Comparison of ENCODE assay signal across 27 mouse cellular contexts in genomic region chr7:115399461-115399860, GRCm38 (mm10).
DNase-seq lines count a peak whose midpoint lies in the region; ATAC-seq and TF ChIP-seq lines count a peak whose summit lies in the region.
"Had no signal": no experiment of that assay in that cellular context is flagged by ENCODE, and none has a peak within 500 bp of the region (broad histone marks: within the 10 kb centered on the region; RNA-seq: fewer than 3 reads in every experiment).

No protein-coding gene starts in this region.

- no peak overlapping the region for H3K4me2 ChIP-seq in forebrain, embryonic 11.5 days (ENCODE audit: low read depth, low read length, severe bottlenecking)
- H3K4me2 ChIP-seq in forebrain, embryonic 16.5 days (ENCODE audit: low read length): no peak overlapping the region
- H3K4me2 ChIP-seq in liver, postnatal 0 days (ENCODE audit: low read depth, low read length): no peak overlapping the region
- H3K4me2 ChIP-seq: embryonic facial prominence, embryonic 13.5 days; forebrain, embryonic 13.5 days; hindbrain, embryonic 12.5 days; hindbrain, embryonic 15.5 days had no signal

- TF ChIP-seq CTCF in liver, postnatal 0 days (IDR thresholded peaks at IDR 0.05; ENCODE audit: low read depth): no peak

- no peak overlapping the region for H3K4me3 ChIP-seq in forebrain, embryonic 11.5 days (ENCODE audit: low read depth, low read length)
- no peak overlapping the region for H3K4me3 ChIP-seq in forebrain, embryonic 16.5 days (replicated peaks; ENCODE audit: low read length)
- H3K4me3 ChIP-seq in liver, postnatal 0 days (ENCODE audit: low read depth, low read length): no peak overlapping the region
- H3K4me3 ChIP-seq: embryonic facial prominence, embryonic 10.5 days; embryonic facial prominence, embryonic 13.5 days; erythroblast, embryonic 14.5 days; forebrain, embryonic 13.5 days; gastrocnemius, adult 2 months; heart, adult 2 months; heart, embryonic 10.5 days; hindbrain, embryonic 12.5 days; hindbrain, embryonic 15.5 days had no signal

- no peaks in the 10 kb centered on the region for H3K27me3 ChIP-seq in forebrain, embryonic 11.5 days (ENCODE audit: control insufficient read depth, insufficient read depth, low read length)
- no peaks in the 10 kb centered on the region for H3K27me3 ChIP-seq in forebrain, embryonic 16.5 days (replicated peaks; ENCODE audit: control insufficient read depth, insufficient read depth, low read length)
- H3K27me3 ChIP-seq in liver, postnatal 0 days (ENCODE audit: insufficient read depth, low read length): no peaks in the 10 kb centered on the region
- H3K27me3 ChIP-seq: CH12.LX; forebrain, embryonic 13.5 days; hindbrain, embryonic 12.5 days; hindbrain, embryonic 15.5 days had no signal

- H3K4me1 ChIP-seq in forebrain, embryonic 11.5 days (replicated peaks; ENCODE audit: control insufficient read depth, insufficient read depth, low read length): no peaks in the 10 kb centered on the region
- H3K4me1 ChIP-seq in forebrain, embryonic 16.5 days (replicated peaks; ENCODE audit: control insufficient read depth, insufficient read depth, low read length): no peaks in the 10 kb centered on the region
- H3K4me1 ChIP-seq in liver, postnatal 0 days (ENCODE audit: insufficient read depth): no peaks in the 10 kb centered on the region
- H3K4me1 ChIP-seq: embryonic facial prominence, embryonic 13.5 days; hindbrain, embryonic 12.5 days; hindbrain, embryonic 15.5 days had no signal

- ATAC-seq in forebrain, embryonic 11.5 days (replicated peaks; ENCODE audit: low FRiP score): no peak
- ATAC-seq in forebrain, embryonic 16.5 days: no peak
- peak; percentile 83 for ATAC-seq in liver, postnatal 0 days
- ATAC-seq in granulocyte monocyte progenitor cell, adult 5-6 weeks (replicated peaks; ENCODE audit: poor library complexity, severe bottlenecking): peak; percentile 37; the same call in 1 of the 2 replicates
- ATAC-seq: forebrain, embryonic 13.5 days; forebrain, postnatal 0 days had no signal

- H3K9me3 ChIP-seq in forebrain, embryonic 11.5 days (ENCODE audit: control insufficient read depth, low read length): no peaks in the 10 kb centered on the region
- no peaks in the 10 kb centered on the region for H3K9me3 ChIP-seq in forebrain, embryonic 16.5 days (ENCODE audit: control insufficient read depth, low read length)
- H3K9me3 ChIP-seq in liver, postnatal 0 days (ENCODE audit: low read length): no peaks in the 10 kb centered on the region
- H3K9me3 ChIP-seq: embryonic facial prominence, embryonic 10.5 days; embryonic facial prominence, embryonic 13.5 days; forebrain, embryonic 13.5 days; G1E; heart, embryonic 10.5 days; hindbrain, embryonic 12.5 days; hindbrain, embryonic 15.5 days had no signal

- 70% methylated on average over 3 of the region's 3 CpGs for WGBS in forebrain, embryonic 11.5 days
- 81% methylated on average over 3 of the region's 3 CpGs for WGBS in forebrain, embryonic 16.5 days
- WGBS in liver, postnatal 0 days (ENCODE audit: insufficient replicate concordance): 52% methylated on average over 3 of the region's 3 CpGs

- H3K27ac ChIP-seq in forebrain, embryonic 11.5 days (ENCODE audit: low read depth, low read length): no peak overlapping the region
- no peak overlapping the region for H3K27ac ChIP-seq in forebrain, embryonic 16.5 days (ENCODE audit: low read length)
- no peak overlapping the region for H3K27ac ChIP-seq in liver, postnatal 0 days (ENCODE audit: low read depth)
- H3K27ac ChIP-seq: embryonic facial prominence, embryonic 10.5 days; embryonic facial prominence, embryonic 13.5 days; forebrain, embryonic 13.5 days; gastrocnemius, adult 2 months; heart, adult 2 months; heart, embryonic 10.5 days; hindbrain, embryonic 12.5 days; hindbrain, embryonic 15.5 days had no signal

- H3K36me3 ChIP-seq in forebrain, embryonic 11.5 days (ENCODE audit: control insufficient read depth, insufficient read depth, low read length): no peaks in the 10 kb centered on the region
- no peaks in the 10 kb centered on the region for H3K36me3 ChIP-seq in forebrain, embryonic 16.5 days (ENCODE audit: control insufficient read depth, insufficient read depth)
- H3K36me3 ChIP-seq in liver, postnatal 0 days (replicated peaks; ENCODE audit: insufficient read depth, low read length): no peaks in the 10 kb centered on the region
- H3K36me3 ChIP-seq: embryonic facial prominence, embryonic 10.5 days; embryonic facial prominence, embryonic 13.5 days; G1E; heart, embryonic 10.5 days; hindbrain, embryonic 12.5 days; hindbrain, embryonic 15.5 days had no signal

- H3K9ac ChIP-seq in forebrain, embryonic 11.5 days (ENCODE audit: low read length): no peak overlapping the region
- H3K9ac ChIP-seq in forebrain, embryonic 16.5 days (replicated peaks; ENCODE audit: low read depth, low read length): no peak overlapping the region
- no peak overlapping the region for H3K9ac ChIP-seq in liver, postnatal 0 days (replicated peaks)
- H3K9ac ChIP-seq: embryonic facial prominence, embryonic 13.5 days; forebrain, embryonic 13.5 days; forebrain, postnatal 0 days; hindbrain, embryonic 12.5 days; hindbrain, embryonic 15.5 days had no signal

- no peak for TF ChIP-seq EP300 in liver, postnatal 0 days (IDR thresholded peaks at IDR 0.05; ENCODE audit: low read depth)

- DNase-seq in forebrain, embryonic 11.5 days (ENCODE audit: low spot score): peak; percentile 26
- peak; percentile 11 for DNase-seq in kidney, adult 9 months
- DNase-seq in kidney, postnatal 10 days: no peak
- DNase-seq in liver, postnatal 0 days: no peak
- no peak for DNase-seq in liver
- DNase-seq in urinary bladder, postnatal 36 days (ENCODE audit: low spot score in 2 of 2): no peak
- DNase-seq: adrenal gland, adult 2 months; adrenal gland, postnatal 14 days; B cell, adult 2 months; cerebellum, adult 11 months; cerebellum, adult 8-10 months; cerebellum, postnatal 10 days; forebrain, postnatal 0 days; gastrocnemius, adult 2 months; gastrocnemius, postnatal 14 days; heart, adult 2 months had no signal

Comparison
In these comparisons a context has a peak if more than half of its experiments do, and no peak if none do; other contexts are left out.
1. DNase-seq: peak in forebrain, embryonic 11.5 days (single experiment) and kidney, adult 9 months (single experiment); none in kidney, postnatal 10 days (single experiment), liver, postnatal 0 days (single experiment), liver (single experiment) and urinary bladder, postnatal 36 days (0 of 2).
2. ATAC-seq: peak in liver, postnatal 0 days (single experiment) and granulocyte monocyte progenitor cell, adult 5-6 weeks (single experiment); none in forebrain, embryonic 11.5 days (single experiment) and forebrain, embryonic 16.5 days (single experiment).